Mouse (Mus musculus): ENCODE data around the gene Fuca1.

GRCm38 (mm10) chr4:135950365-135950764 lies 29.8 kb downstream of the Fuca1 start:
- TF ChIP-seq CTCF (IDR thresholded peaks at IDR 0.05; ENCODE audit: borderline replicate concordance, insufficient read depth, low read depth, low read length): no peak
- TF ChIP-seq POLR2A (IDR thresholded peaks at IDR 0.05; ENCODE audit: borderline replicate concordance, insufficient read depth, low read length): no peak

Data from cerebellum, adult 2 months (tissue).